Mouse (Mus musculus) limb, embryonic 15.5 days (tissue): ENCODE measurements around the gene Rer1. TPM values are rescaled to one million over a fixed set of nuclear protein-coding genes. Genes with fewer than 3 reads are reported as not detected.

ENCODE experiments used
- ATAC-seq: fragments of 200-750 bp; cut with Nextera tagmentation; 2 replicates; pipeline ENCODE4 v1.8.0; 2017; ENCODE audit warnings: low read depth, moderate TSS enrichment; ENCODE audit not compliant: insufficient number of reproducible peaks, low FRiP score, low TSS enrichment
- H3K27ac ChIP-seq: fragments of 300-500 bp; sonication (generic); 2 replicates; pipeline ENCODE4 v1.5.1; 2015; ENCODE audit warnings: moderate library complexity, mild to moderate bottlenecking, inconsistent platforms
- H3K27me3 ChIP-seq: fragments of 300-500 bp; sonication (generic); 2 replicates; pipeline ENCODE4 v1.6.1; 2015; ENCODE audit warnings: inconsistent platforms
- H3K36me3 ChIP-seq: fragments of 300-500 bp; sonication (generic); 2 replicates; pipeline ENCODE4 v1.6.1; 2015; ENCODE audit warnings: inconsistent platforms
- H3K4me1 ChIP-seq: fragments of 300-500 bp; sonication (generic); 2 replicates; pipeline ENCODE4 v1.6.1; 2015; ENCODE audit warnings: inconsistent platforms
- H3K4me2 ChIP-seq: fragments of 300-500 bp; sonication (generic); 2 replicates; pipeline ENCODE4 v1.6.1; 2015; ENCODE audit warnings: mild to moderate bottlenecking, inconsistent platforms
- H3K4me3 ChIP-seq: fragments of 300-500 bp; sonication (generic); 2 replicates; pipeline ENCODE4 v1.5.1; 2015; ENCODE audit warnings: mild to moderate bottlenecking, inconsistent platforms
- H3K9ac ChIP-seq: fragments of 300-500 bp; sonication (generic); 2 replicates; pipeline ENCODE4 v1.6.1; 2015; ENCODE audit warnings: inconsistent platforms
- H3K9me3 ChIP-seq: fragments of 300-500 bp; sonication (generic); 2 replicates; pipeline ENCODE4 v1.6.1; 2016; ENCODE audit warnings: inconsistent platforms
- WGBS: fragments of 180-500 bp; shearing (Covaris S2); methylation state at CpG from one replicate; pipeline ENCODE4 v1.1.7; 2015; 5-methylcytosine and 5-hydroxymethylcytosine counted together
- polyA plus RNA-seq: library from polyadenylated mRNA; unstranded; fragments of >200 nt; fragmentation: Nextera tagmentation; extraction: Ambion mirVana; gene quantifications from 2 replicates; pipeline ENCODE4 v1.2.1, GENCODE M21; 2015

The Rer1 gene
- polyA plus RNA-seq, 1 experiment from 2014 or later, result 170 TPM

- ATAC-seq, result no peak
- H3K4me3 ChIP-seq, result no peak overlapping the region
- 90% methylated on average over 20 of the region's 20 CpGs for WGBS
- H3K36me3 ChIP-seq, result peaks cover 53% of the 10 kb centered on the region
- no peaks in the 10 kb centered on the region for H3K27me3 ChIP-seq
- no peak overlapping the region for H3K27ac ChIP-seq
- H3K4me2 ChIP-seq, result no peak overlapping the region
- no peak overlapping the region for H3K9ac ChIP-seq
- no peaks in the 10 kb centered on the region for H3K9me3 ChIP-seq
- peaks cover 29% of the 10 kb centered on the region for H3K4me1 ChIP-seq
Measured at GRCm38 (mm10) chr4:155068357-155068972, 17.7 kb downstream of the Rer1 start.

- WGBS, result under 1% methylated on average over 48 of the region's 48 CpGs
Measured at GRCm38 (mm10) chr4:155066834-155067522, 19.2 kb downstream of the Rer1 start, which contains the start of gene Pex10. Gene Pex10 (plus strand): TSS chr4:155067016.

GRCm38 (mm10) chr4:155065970-155066833 is 20.0 kb downstream of the Rer1 start:
- Histone ChIP-seq H3K36me3 (peaks cover 31% of the 10 kb centered on the region), H3K9ac (0 out of 2 replicates have a peak overlapping the region, but pooled peaks have one; percentile 24), H3K27ac (peak overlapping the region; percentile 83), H3K9me3 (no peaks in the 10 kb centered on the region), H3K4me3 (peak overlapping the region; percentile 72), H3K4me1 (peaks cover 27% of the 10 kb centered on the region), H3K4me2 (peak overlapping the region; percentile 73), H3K27me3 (no peaks in the 10 kb centered on the region)
- 4% methylated on average over 15 of the region's 15 CpGs for WGBS
- ATAC-seq, result peak; percentile 15

More at GRCm38 (mm10) chr4:155066834-155067522, 19.2 kb downstream of the Rer1 start, which contains the start of gene Pex10:
- Histone ChIP-seq H3K27ac (peak within 1 kb of the TSS; percentile 84), H3K4me1 (peaks cover 29% of the 10 kb centered on the region), H3K27me3 (no peaks in the 10 kb centered on the region), H3K9me3 (no peaks in the 10 kb centered on the region), H3K4me2 (peak within 1 kb of the TSS; percentile 73), H3K36me3 (peaks cover 38% of the 10 kb centered on the region), H3K4me3 (peak within 1 kb of the TSS; percentile 72), H3K9ac (peak within 1 kb of the TSS; percentile 87)
- peak; percentile 92 for ATAC-seq

GRCm38 (mm10) chr4:155064474-155064873 is 21.7 kb downstream of the Rer1 start:
- Histone ChIP-seq H3K4me2 (no peak overlapping the region), H3K27ac (peak overlapping the region; percentile 68; the same call in 1 of the 2 replicates), H3K4me1 (peaks cover 26% of the 10 kb centered on the region), H3K9ac (no peak overlapping the region), H3K9me3 (no peaks in the 10 kb centered on the region), H3K27me3 (no peaks in the 10 kb centered on the region), H3K36me3 (peaks cover 13% of the 10 kb centered on the region), H3K4me3 (no peak overlapping the region)
- no peak for ATAC-seq
- 64% methylated on average over 2 of the region's 2 CpGs for WGBS

GRCm38 (mm10) chr4:155063895-155064294 is 22.3 kb downstream of the Rer1 start:
- ATAC-seq, result no peak
- no peak overlapping the region for H3K4me3 ChIP-seq

GRCm38 (mm10) chr4:155058325-155058724 is 27.9 kb downstream of the Rer1 start:
- no peak overlapping the region for H3K27ac ChIP-seq
- H3K36me3 ChIP-seq, result no peaks in the 10 kb centered on the region
- WGBS, result 26% methylated on average over 10 of the region's 10 CpGs
- peaks cover 27% of the 10 kb centered on the region for H3K4me1 ChIP-seq
- H3K4me3 ChIP-seq, result no peak overlapping the region
- H3K27me3 ChIP-seq, result no peaks in the 10 kb centered on the region
- no peak overlapping the region for H3K4me2 ChIP-seq
- H3K9me3 ChIP-seq, result no peaks in the 10 kb centered on the region
- ATAC-seq, result no peak
- no peak overlapping the region for H3K9ac ChIP-seq

More at GRCm38 (mm10) chr4:155063895-155064294, 22.3 kb downstream of the Rer1 start:
- 32% methylated on average over 3 of the region's 3 CpGs for WGBS
- no peak overlapping the region; the same call in 1 of the 2 replicates for H3K4me2 ChIP-seq
- H3K9me3 ChIP-seq, result no peaks in the 10 kb centered on the region
- H3K9ac ChIP-seq, result no peak overlapping the region
- H3K27ac ChIP-seq, result peak overlapping the region; percentile 68
- H3K36me3 ChIP-seq, result peaks cover 8% of the 10 kb centered on the region
- H3K27me3 ChIP-seq, result no peaks in the 10 kb centered on the region
- H3K4me1 ChIP-seq, result peaks cover 26% of the 10 kb centered on the region

GRCm38 (mm10) chr4:155056724-155057123 is 29.5 kb downstream of the Rer1 start, which contains the start of gene Plch2:
Gene Plch2 (minus strand): TSS chr4:155056784.
- no peaks in the 10 kb centered on the region for H3K36me3 ChIP-seq
- H3K4me1 ChIP-seq, result peaks cover 27% of the 10 kb centered on the region
- 49% methylated on average over 10 of the region's 10 CpGs for WGBS
- H3K9ac ChIP-seq, result no peak within 1 kb of the TSS
- H3K4me2 ChIP-seq, result peak within 1 kb of the TSS; percentile 21
- peak within 1 kb of the TSS; percentile 7 for H3K4me3 ChIP-seq
- H3K9me3 ChIP-seq, result no peaks in the 10 kb centered on the region
- no peaks in the 10 kb centered on the region for H3K27me3 ChIP-seq
- peak within 1 kb of the TSS; percentile 35 for H3K27ac ChIP-seq
- peak; percentile 33; the same call in 1 of the 2 replicates for ATAC-seq

DNA sequence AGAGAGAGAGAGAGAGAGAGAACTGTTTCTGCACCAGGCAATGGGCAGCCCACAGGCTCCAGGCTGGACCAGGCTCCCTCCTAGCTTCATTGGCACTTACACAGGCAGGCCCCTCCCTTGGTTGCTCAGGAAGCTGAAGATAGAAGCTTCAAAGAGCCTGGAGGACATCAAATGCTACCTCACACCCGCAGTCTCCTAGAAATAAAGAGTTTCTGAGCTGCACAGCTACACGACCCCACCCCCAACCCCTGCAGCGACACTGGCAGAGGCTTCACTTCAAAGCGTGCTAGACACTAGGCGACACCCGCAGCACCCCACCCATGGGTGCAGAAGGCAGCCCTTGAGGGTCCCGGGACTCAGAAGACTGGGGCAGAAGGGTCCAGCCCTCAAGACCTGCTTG is 36.1 kb downstream of the Rer1 start:
- 58% methylated on average over 7 of the region's 7 CpGs for WGBS
- Histone ChIP-seq H3K9me3 (no peaks in the 10 kb centered on the region), H3K27me3 (peaks cover 19% of the 10 kb centered on the region), H3K4me3 (no peak overlapping the region), H3K9ac (no peak overlapping the region), H3K4me2 (no peak overlapping the region), H3K27ac (no peak overlapping the region), H3K4me1 (peaks cover 6% of the 10 kb centered on the region; the same call in 1 of the 2 replicates), H3K36me3 (no peaks in the 10 kb centered on the region)
- no peak for ATAC-seq

- H3K4me3 ChIP-seq, result no peak overlapping the region
- H3K9ac ChIP-seq, result no peak overlapping the region
- peaks cover 53% of the 10 kb centered on the region for H3K27me3 ChIP-seq
- H3K4me2 ChIP-seq, result no peak overlapping the region
- peaks cover 9% of the 10 kb centered on the region for H3K4me1 ChIP-seq
- no peaks in the 10 kb centered on the region for H3K36me3 ChIP-seq
- ATAC-seq, result no peak
- H3K27ac ChIP-seq, result no peak overlapping the region
- H3K9me3 ChIP-seq, result no peaks in the 10 kb centered on the region
- 77% methylated on average over 14 of the region's 14 CpGs for WGBS
Measured at GRCm38 (mm10) chr4:155046636-155047035, 39.5 kb downstream of the Rer1 start.

DNA sequence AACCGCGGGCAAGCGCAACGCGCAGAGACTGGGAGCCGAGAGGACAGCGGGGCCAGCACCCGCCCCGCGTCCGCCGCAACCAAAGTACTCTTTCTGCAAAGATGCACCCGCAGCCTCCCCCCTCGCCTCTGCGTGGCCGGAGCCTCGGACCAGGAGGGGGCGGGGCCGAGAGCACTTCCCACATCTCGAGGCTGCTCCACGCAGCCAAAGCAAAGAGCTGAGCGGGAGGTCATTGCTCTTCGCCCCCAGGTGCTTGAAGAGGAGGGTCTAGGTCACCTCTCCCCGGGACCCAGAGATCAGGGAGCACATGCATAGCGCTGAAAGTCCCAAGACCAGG is 42.9 kb downstream of the Rer1 start:
- ATAC-seq, result no peak
- H3K4me3 ChIP-seq, result peak overlapping the region; percentile 38
- no peak overlapping the region for H3K27ac ChIP-seq
- H3K4me1 ChIP-seq, result peaks cover 9% of the 10 kb centered on the region
- no peaks in the 10 kb centered on the region for H3K9me3 ChIP-seq
- H3K4me2 ChIP-seq, result peak overlapping the region; percentile 72
- 3% methylated on average over 22 of the region's 25 CpGs for WGBS
- no peaks in the 10 kb centered on the region for H3K36me3 ChIP-seq
- peaks cover 78% of the 10 kb centered on the region for H3K27me3 ChIP-seq
- no peak overlapping the region for H3K9ac ChIP-seq

- H3K9ac ChIP-seq, result no peak overlapping the region
- no peaks in the 10 kb centered on the region for H3K9me3 ChIP-seq
- 2% methylated on average over 58 of the region's 65 CpGs for WGBS
- no peak for ATAC-seq
- H3K4me2 ChIP-seq, result peak overlapping the region; percentile 72
- H3K27me3 ChIP-seq, result peaks cover 83% of the 10 kb centered on the region
- H3K36me3 ChIP-seq, result no peaks in the 10 kb centered on the region
- H3K4me3 ChIP-seq, result peak overlapping the region; percentile 38
- peaks cover 9% of the 10 kb centered on the region for H3K4me1 ChIP-seq
- no peak overlapping the region for H3K27ac ChIP-seq
Measured at GRCm38 (mm10) chr4:155042606-155043288, 43.4 kb downstream of the Rer1 start.
